Mouse (Mus musculus): ENCODE measurements around the gene Trmt13.

- TF ChIP-seq ZMIZ1 (IDR thresholded peaks at IDR 0.05; ENCODE audit: low read depth, low read length) (no peak), UBTF (IDR thresholded peaks at IDR 0.05; ENCODE audit: borderline replicate concordance, insufficient read depth, low read depth, low read length) (no peak), POLR2A (IDR thresholded peaks at IDR 0.05; ENCODE audit: control insufficient read depth in 1 of 2, insufficient read depth in 1 of 2, low read depth in 1 of 2, low read length in 2 of 2, poor library complexity in 1 of 2) (no peak), USF1 (IDR thresholded peaks at IDR 0.05; ENCODE audit: low read depth, low read length) (peak; percentile 73), CTCF (IDR thresholded peaks at IDR 0.05 in 2 of 3, conservative IDR thresholded peaks at IDR 0.05 in 1 of 3; ENCODE audit: control insufficient read depth in 1 of 3, insufficient read depth in 1 of 3, low read depth in 2 of 3, low read length in 3 of 3, poor library complexity in 1 of 3, severe bottlenecking in 1 of 3) (no peak), BHLHE40 (IDR thresholded peaks at IDR 0.05; ENCODE audit: borderline replicate concordance, low read depth, low read length) (peak; percentile 95), ZKSCAN1 (IDR thresholded peaks at IDR 0.05; ENCODE audit: low read depth, low read length) (no peak), USF2 (IDR thresholded peaks at IDR 0.05; ENCODE audit: borderline replicate concordance in 1 of 2, insufficient read depth in 1 of 2, low read depth in 1 of 2, low read length in 2 of 2) (no peak), RCOR1 (IDR thresholded peaks at IDR 0.05; ENCODE audit: low read depth, low read length) (no peak)
Measured at GRCm38 (mm10) chr3:116620636-116621370, 6.4 kb upstream of the Trmt13 start.

Measured in MEL (cell line).